Mouse (Mus musculus): Measurements from ENCODE around the gene Lrr1.
"Not testable (repeated sequence)": the region's sequence is repeated elsewhere in the genome, so short reads cannot be mapped to it uniquely, and the experiment has no call there.

The Lrr1 gene

DNA sequence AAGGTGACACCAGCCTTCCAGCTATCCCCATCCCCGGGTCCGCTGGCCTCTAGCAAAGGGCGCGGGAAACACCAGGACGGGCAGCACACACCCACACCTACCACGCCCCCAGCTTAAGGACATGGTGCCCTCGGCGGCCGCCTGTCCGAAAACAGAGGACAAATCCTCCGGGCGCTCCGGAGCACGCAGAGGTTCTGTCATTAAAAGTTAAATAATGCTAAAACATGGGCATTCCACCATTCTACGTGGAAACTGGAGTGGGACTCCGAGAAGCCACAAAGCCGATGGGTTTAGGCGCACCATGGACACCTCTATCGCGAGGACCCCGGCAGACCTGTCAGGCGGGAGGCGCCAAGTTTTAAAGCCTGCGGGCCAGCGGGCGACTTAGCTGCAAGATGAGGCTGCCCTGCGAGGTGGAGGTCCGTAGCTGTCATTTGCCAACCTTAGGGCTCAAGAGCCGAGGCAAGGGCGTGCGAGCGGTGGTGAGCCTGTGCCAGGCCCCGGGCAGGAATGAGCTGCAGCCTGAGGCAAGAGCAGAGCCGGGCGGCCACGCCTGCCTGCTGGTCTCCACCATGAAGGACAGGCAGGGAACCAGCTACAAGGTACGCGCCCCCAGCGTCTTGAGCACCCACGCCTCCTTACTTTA, at the start of gene Lrr1:
Lrr1 (plus strand) TSS at position 354 of the 646 bp plus-strand sequence.
- DNase-seq, result peak; percentile 81 to 83

DNA sequence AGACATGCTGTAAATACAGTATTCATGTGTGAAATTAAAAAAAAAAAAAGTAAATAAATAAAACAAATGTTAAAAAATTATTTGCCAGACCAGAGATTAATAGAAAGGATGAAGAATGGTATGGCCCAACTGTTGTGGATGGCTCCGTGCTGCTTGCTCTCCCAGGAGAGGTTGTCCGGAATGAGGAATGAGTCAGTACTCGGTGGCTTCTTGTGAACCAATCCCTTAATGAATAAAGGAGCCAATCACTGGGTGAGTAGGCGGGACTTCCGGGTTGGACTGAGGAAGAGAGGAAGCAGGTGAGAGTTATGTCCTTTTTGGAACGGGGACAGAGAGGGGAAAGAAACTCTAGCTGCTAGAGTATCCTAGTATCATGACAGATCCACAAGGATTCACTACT, 48.7 kb upstream of the Lrr1 start:
- no peak for DNase-seq

DNA sequence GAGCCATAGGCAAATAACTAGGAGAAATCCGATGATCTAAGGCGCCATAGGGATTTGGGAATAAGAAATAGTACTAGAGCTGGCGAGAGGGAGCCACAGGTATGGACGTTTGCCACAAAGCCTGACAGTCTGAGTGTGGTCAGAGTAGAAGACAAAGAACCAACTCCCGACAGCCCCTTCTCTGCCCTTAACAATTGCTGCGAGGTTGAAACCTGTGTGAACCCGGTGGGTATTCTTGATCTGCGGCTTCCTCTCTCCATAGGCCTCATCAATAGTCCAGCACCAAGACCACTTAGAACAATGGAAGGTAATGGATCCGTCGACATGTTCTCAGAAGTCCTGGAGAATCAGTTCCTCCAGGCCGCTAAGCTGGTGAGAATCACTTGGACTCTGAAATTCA, 45.8 kb upstream of the Lrr1 start:
- no peak for DNase-seq

DNA sequence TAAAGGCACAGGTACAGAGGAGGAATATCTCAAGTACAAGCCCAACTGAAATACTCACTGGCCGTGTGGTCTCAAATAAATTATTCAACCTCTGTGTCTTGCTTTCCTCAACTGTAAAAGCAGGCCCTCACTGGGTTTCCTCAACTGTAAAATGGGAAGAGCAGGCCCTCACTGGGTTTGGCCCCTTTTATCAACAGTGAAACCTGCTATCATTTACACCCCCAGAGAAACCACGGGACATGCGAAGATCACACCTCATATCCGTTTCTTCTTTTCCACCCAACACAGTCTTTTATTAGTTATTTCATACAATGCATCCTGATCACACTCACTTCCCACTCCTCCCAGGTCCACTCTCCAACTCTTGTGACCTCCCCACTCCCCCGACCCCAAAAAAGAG, 43.5 kb upstream of the Lrr1 start:
- no peak for DNase-seq

DNA sequence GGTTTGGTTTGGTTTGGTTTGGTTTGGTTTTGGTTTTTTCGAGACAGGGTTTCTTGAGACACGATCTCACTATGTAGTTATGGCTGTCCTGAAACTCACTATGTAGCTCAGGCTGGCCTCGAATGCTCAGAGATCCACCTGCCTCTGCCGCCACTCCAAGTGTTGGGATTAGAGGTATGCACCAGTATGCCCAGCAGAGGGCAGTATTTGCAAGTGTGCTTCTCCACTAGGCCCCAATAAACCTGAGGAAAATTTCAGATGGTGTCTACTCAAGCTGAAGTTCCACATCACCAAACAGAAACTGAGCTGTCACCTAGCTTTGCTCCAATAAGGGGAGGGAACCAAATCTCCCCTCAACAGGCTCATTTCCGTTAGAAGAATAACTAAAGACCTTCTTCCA, 41.4 kb upstream of the Lrr1 start:
- peak in 1 of 2 experiments; percentile 7 for DNase-seq

DNA sequence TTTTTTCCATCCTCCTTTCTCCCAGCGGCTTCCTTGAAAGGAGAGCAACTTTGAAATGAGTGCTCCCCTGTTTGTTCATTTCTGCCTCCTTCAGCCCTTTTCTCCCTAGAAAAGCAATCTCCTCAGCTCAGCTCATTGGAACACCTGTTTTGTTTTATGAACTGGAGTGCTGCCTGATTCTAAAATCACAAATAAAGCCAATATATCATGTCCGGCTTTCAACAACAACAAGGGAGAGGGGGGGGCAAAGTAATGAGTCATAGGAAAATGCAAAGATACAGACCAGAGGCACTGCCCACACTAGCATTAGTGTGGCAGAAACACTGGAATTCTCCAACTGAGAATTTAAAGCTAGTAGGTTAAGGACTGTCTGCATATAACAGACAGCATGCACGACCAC, 41.0 kb upstream of the Lrr1 start:
- DNase-seq, result no peak

DNA sequence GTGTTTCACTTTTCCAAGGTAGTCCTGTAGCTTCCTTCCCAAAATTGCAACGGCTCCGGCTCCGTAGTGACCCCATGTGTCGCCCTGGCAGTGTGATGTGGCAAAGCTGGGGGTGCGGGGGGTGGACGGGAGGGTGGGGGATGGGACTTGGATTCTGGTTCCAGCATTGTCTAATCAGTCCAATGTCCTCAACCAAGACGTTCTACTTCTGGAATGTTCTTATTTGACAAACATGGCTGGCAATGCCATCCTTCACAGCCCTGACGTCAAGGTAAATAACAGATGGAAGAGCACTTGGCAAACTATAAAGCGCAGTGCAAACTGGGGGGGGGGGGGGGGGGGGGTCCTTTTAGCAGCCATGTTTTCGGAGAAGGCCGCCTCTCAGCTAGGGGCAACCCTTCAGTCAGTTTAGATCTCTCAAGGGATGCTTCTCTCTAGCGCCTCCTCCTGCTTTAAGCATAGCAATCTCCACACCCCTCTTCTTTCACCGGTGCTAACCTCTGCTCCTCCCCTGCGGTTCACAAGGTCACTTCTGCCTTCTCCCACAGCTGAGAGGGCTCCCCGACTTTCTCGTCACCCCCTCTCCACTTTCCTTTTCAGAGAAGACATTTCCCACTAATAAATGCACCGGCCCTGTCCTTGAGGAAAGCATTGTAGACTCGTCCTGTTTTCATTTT, 38.8 kb upstream of the Lrr1 start:
- no peak for DNase-seq

DNA sequence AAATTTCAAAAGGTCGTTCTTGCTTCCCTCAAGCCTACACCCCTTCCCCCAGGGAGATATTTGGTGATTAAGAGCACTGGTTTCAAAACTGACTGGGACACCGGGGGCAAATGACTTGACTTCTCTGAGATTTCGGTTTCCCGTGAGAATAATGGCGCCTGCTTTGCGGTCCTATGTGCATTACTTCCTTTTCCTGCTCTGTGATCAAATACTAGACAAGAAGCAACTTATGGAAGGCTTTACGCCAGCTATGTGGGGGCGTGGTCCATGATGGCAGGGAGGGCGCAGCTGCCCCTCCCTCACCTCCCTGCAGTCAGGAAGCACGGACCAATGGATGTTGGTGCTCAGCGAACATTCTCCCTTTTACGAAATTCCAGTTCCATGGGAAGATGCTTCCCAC, 38.1 kb upstream of the Lrr1 start:
- no peak for DNase-seq

DNA sequence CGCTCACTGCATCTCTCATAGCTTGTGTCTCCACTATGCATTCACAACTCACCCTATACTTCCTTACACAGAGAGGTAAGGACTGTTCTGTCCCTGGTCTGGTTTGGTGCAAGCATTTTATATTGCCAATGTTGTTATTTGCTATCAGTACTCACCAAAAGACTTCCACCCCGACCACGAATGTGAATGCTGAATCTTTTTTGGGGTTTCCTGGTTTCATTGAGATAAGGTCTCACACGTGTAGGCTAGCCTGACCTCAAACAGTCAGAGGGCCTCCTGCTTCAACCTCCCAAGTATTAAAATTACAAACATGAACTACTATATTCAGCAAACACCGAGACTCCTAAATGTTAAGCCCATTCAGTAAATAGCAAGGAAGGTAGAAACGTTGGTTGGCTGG, 37.3 kb upstream of the Lrr1 start:
- DNase-seq, result no peak

DNA sequence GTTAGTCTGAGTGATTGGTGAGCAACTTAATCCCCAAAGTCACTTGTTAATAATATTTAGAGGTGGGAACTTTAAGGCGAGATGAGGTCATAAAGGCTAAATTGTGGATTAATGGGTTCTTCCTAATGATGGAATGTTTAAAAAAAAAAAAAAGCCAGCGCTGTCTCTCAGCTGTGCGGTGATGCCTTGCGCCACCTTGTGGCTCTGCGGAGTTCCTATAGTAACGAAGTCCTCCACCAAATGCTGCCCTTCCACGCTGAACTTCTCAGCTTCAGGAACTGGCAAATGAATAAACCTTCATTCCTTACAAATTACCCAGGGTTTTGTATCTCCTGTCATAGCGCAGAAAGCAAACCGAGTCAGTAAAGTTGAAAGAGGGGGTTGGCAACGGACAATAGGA, 36.6 kb upstream of the Lrr1 start:
- DNase-seq, result peak in 1 of 2 experiments; percentile 10

DNA sequence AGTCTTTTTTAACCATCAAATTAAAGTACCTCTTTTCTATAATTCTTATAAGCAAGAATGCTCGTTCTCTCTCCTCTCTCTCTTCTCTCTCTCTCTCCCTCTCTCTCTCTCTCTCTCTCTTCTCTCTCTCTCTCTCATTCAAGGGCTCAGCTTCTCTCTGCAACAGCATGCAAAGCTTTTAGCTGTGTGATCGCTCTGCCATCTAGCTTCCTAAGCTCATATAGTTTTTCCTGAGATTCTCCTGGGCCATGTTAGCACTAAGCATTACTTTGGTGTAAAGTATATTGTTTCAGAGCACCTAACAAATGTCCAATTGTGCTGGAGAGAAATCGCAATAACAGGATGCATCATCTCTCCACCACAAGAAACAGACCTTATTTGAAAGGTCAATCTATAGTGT, 29.4 kb upstream of the Lrr1 start:
- DNase-seq, result no peak

DNA sequence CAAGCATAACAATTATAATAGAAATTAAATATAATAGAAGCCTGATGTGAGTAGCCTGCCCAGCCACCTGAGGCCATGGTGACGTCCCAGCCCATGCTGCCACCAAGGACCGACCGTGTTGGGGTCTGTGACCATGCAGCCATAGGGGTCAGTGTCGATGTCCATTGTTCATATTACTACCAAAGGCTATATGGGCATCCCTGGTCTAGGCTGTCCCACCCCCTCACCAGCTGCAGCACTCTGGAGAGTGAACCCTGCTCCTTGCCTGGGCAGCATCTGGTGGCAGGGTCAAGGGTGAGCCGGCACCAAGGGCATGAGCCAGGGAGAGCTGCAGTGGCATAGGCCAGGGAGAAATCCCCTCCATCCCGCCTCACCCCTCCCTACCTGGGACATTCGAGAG, 28.8 kb upstream of the Lrr1 start:
- no peak for DNase-seq

DNA sequence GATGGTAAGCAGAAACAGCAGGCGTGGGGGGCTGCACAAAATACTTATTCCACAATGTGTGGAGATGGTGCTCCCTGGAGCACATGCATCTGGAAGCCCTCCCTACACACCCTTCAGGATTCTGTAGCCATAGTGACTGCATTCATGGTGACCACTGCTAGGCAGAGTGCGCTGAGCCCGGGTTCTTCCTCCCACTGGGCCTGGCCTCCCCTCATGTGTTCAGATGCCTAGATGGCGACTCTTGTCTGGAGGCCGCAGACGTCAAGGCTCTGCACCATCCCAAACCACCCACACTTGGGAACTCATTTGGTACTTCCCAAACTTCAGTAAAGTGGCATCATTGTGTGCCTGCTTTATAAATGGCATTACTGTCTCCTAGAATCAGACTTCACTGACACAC, 25.2 kb upstream of the Lrr1 start:
- DNase-seq, result no peak

DNA sequence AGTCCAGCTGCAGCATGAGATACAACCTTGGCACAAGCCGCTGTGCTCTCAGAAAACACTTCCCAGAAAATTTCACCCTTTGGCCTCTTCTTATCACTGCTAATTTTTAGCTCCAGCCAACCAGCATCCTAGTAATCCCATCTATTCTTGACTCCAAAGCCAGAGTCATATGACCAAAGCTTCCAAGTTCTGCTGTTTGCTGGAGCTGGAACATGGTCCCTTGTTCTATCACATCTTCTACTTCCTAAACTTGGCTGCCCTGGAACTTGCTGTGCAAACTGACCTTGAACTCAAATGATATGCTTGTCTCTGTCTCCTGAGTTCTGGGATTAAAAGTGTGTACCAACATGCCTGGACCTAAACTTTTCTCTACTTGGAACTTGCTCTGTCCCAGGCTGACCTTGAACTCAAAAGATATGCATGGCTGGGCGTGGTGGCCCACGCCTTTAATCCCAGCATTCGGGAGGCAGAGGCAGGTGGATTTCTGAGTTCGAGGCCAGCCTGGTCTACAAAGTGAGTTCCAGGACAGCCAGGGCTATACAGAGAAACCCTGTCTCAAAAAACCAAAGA, 21.4 kb upstream of the Lrr1 start:
- DNase-seq, result no peak

DNA sequence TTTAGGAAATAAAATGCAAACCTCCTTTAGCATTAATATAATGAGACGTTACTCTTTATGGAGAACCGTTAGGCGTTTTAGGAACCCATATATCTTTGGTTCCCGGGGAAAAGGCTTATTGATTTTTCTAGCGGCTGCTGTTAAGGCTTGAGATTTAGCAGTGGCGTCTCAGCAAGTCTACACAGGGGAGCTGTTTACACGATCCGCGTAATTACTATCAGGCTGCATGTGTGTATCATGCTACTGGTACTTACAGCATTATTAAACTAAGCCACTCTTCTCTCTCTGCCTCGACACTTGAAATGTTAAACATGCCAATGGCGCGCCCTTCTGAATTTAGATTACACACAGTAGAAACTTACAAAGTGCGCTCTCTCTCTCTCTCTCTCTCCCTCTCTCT, 18.6 kb upstream of the Lrr1 start:
- DNase-seq, result no peak

DNA sequence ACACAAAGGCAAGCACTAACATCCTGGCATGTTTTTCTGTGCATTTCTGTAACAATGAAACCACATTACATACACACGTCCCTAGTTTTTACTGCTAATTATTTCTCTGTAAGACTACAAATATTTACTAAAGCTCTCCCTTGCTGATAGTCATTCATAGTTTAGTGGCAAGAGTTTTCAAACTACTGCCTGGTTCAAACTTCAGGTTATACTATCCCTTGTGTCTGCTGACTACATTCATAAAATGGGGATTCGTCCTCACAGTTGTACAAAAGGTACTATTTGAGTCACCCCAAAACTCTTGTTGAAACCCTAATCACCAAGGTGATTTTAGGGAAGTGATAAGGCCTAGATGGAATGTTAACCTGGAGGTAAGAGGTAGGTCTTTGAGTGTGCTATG, 12.7 kb upstream of the Lrr1 start:
- no peak for DNase-seq

DNA sequence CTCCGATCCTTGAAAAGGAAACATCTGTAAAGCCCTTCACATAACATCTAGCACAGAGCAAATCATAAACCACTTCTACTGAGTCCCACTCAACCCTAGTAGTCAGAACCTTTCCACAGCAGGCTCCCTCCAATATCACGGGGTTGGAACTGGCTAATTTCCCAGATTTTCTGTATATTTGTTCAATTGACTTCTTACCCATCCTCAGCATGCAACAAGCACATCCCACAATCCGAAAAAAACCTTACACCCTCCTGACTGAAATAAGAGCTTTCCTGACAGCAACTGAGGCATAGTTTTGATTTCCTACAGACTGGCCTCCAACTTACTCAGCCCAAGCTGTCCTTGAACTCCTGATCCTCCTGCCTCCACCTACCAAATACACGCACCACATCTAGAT, 12.2 kb upstream of the Lrr1 start:
- no peak for DNase-seq

DNA sequence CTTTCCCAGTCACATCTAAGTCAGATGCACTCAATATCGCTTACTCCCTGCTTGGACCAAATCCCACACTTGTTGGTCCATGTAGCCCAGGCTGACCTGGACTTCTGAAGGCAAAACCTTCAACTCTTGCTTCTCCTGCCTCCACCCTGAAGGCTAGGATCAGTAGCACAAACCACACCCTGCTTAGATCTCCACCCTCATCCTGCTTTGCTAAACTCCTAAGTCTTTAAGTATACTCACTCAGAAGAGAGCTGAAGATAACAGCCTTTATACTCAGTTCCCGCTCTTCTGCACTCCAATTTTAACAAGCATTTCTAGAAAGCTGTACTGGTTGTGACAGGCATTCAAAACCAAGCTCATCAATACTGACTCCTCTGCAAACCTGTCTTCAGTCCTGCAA, 11.5 kb upstream of the Lrr1 start:
- DNase-seq, result no peak

DNA sequence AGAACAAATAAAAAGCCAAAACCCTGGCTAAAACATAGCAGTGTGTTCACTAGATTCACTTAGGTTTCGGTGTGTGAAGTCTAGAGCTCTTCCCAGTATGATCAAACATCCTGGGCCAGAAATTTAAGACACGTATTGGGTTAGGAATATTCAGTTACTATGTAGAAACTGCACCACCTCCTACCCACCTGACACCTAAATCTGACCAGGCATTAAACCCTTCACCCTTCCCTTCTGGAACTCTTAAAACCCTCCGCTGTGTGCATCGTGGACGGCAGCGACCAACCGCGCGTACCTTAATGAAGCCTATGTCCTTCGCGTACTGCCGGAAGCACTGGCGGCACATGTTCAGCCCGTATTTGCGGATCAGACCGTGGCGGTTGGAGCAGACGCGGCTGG, 10.2 kb upstream of the Lrr1 start:
- no peak for DNase-seq

DNA sequence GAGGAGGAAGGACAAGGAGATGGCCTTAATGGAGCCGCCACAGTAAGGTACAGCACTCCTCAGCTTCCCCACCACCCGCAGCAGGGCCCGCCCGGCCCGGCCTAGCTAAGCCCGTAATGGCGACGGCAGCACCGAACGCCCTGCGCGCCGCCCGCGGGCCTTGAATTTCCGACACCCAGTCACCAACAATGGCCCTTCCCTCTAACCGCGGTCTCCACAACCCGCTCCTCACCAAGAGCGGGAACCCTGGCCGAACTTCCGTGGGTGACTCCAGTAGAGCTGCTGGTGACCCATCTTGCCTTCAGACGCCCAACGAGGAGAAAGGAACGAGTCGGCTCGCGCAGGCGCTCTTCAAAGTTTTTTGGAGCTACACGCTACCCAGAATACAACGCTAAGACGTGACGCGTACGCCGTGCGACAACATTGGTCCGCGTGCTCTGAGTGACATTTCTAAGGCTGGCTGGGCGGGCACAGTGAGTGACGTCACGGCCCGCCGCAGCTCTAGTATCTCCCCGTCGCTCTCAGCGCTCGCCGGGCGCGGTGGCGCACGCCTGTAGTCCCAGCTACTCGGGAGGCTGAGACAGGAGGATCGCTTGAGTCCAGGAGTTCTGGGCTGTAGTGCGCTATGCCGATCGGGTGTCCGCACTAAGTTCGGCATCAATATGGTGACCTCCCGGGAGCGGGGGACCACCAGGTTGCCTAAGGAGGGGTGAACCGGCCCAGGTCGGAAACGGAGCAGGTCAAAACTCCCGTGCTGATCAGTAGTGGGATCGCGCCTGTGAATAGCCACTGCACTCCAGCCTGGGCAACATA, 9.6 kb upstream of the Lrr1 start, which contains the start of gene Rps29:
Rps29 (minus strand) TSS at position 422 of the 813 bp plus-strand sequence.
- DNase-seq, result peak; percentile 97 to 98

DNA sequence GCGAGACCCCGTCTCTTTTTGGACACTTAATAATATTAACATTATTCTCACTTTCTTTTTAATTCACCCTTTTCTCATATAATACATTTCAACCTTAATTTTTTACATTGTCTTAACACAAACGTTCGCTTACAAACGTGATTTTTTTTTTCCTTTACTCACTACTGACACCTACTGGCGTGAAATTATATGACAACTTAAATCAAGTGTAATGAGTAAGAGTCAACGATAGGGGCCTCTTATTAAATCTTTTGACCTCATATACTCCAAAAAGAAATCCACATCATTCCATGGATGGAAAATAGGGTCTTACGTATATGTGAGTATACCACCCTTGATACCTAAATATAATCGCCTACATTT, 9.1 kb upstream of the Lrr1 start:
- DNase-seq, result peak; percentile 13 to 14

DNA sequence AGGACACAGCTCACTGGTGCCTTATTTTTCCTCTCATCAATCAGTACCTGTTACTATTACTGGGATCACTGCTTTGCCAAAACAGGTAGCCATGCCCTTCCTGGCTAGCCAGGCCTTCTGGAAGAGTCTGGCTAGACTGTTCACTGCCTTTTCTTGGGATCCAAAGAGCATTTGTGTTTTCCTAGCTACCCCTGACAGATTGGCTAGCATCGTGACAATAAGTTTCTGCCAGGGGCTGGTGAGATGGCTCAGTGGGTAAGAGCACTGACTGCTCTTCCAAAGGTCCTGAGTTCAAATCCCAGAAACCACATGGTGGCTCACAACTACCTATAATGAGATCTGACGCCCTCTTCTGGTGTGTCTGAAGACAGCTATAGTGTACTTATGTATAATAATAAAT, 7.9 kb upstream of the Lrr1 start:
- DNase-seq, result not testable (repeated sequence)

DNA sequence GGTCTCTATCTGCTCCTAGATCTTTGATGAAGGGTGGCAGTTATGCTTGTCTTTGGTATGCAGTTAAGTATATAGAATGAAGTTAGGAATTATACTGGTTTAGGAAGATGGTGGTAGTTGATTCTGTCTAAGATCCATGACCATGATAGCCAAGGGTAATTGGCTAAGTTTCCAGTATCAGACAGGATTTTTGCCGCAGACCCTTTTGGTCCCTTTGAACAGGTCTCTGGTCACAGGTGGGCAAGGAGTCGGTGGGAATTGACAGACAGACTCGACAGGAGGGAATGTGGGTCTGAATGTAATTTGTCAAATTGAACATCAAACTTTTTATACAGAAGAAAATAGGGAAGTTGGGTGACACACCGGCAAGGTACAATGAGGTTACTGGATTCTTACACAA, 5.0 kb upstream of the Lrr1 start:
- DNase-seq, result not testable (repeated sequence)

DNA sequence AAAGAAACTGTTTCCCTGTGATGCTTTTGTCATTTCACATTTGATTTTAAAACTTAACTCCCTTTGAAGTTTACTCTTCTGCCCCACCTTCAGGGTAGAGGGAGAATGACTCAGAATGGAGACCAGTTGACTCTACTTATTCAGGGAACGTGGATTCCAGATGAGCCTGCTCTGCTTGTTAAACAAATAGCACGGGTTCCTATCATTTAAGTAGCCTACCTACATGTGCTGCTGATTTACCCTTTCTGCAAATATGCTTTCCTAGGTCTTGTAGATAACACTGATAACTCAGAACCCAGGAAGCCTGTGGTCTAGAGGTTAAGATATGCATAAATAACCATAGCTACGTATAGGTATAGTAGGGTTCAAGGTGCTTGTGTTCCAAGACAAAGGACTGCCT, 3.7 kb upstream of the Lrr1 start:
- no peak for DNase-seq

Data from lung, adult 18-20 months (tissue).